Mouse (Mus musculus): ENCODE measurements around the gene Pex5l.

The Pex5l gene

DNA sequence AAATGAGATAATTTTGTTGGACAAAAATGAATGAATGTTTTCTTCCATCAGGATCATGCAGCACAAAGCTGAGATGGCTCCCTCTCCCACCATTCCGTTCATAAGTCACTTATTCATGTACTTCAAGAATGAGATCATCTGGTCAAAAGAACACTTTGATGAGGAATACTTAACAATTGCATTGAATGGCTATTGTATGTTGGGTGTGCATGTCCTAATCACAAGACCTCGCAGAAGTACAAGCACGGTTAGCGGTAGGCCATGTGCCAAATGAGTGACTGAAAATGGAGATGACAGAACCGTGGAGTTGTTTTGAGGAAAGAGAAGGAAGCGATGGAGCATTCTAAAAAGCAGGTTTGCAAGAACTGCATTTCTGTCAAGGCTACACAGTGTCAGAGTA is 72.3 kb downstream of the Pex5l start:
- ATAC-seq (ENCODE audit: insufficient number of reproducible peaks, low FRiP score, low TSS enrichment): no peak

DNA sequence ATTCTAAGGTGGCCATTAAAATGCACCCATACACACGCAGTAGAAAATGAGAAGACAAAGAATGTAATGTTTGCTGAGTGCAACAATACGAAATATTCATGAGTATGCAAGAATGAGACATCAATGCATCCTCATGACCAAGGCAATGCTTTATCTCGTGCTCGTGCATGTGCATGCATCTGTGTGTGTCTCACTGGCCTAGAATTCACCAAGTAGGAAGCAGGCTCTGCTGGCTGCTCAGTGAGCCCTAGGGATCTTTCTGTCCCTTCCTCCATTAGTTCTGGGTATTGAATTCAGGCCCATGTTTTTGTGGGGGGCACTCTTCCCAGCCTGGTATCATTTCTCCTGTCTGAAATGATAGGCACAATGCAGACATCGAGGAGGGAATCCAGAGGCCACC is 74.9 kb downstream of the Pex5l start:
- ATAC-seq (ENCODE audit: insufficient number of reproducible peaks, low FRiP score, low TSS enrichment): no peak

DNA sequence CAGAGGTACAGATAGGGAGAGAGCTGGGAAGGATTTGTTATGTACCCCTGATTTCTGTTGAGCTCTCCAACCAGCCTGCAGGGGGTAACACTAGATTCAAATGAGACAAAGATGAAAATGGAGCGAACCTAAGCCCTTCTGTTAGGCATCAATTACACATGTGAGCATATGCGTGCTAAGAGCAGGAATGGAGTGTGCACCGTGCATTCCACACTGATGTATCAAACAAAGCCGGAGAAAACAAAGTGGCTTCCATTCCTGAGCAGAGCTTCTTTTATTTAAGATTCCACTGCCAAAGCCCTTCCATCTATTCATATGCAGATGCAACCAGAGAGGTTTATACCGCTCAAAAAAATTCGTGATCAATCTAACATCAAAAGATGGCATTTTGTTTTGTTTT is 79.5 kb downstream of the Pex5l start:
- no peak for ATAC-seq (ENCODE audit: insufficient number of reproducible peaks, low FRiP score, low TSS enrichment)

DNA sequence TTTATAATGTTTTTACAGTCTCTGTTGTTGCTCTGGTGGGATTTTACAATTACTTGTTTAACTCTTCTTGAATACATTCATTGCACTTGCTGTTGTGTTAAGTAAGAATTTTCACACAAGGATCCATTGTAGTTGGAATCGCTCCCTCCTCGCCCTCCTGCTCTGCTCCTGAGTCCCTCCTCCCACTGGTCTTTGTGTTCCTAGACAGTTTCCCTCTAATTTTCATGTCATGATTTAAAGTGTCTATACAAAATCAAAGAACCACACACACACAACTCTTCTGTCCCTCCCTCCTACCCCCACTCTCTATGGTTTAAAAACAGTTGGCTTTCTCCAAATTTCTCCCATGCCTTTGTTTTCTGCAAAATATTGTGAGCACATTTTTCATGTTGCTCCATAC is 81.6 kb downstream of the Pex5l start:
- no peak for ATAC-seq (ENCODE audit: insufficient number of reproducible peaks, low FRiP score, low TSS enrichment)

DNA sequence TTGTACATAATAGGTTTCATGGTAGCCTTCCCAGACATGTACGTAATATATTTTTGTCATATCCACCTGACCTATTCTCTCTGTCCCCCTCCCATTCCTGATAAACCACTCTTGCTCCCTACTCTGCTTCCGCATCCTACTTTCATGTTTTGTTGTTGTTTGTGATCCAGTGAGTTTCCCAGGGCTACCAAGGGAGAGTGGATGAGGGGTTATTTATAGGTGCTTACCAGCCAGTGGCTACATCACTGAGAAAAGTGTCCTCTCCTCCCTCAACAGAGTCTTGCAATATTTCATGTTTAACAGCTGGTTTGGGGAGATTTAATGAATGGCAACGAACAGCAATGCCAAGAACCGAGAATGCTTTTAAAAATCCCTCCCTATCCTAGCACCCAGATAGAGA is 82.0 kb downstream of the Pex5l start:
- ATAC-seq (ENCODE audit: insufficient number of reproducible peaks, low FRiP score, low TSS enrichment): no peak

DNA sequence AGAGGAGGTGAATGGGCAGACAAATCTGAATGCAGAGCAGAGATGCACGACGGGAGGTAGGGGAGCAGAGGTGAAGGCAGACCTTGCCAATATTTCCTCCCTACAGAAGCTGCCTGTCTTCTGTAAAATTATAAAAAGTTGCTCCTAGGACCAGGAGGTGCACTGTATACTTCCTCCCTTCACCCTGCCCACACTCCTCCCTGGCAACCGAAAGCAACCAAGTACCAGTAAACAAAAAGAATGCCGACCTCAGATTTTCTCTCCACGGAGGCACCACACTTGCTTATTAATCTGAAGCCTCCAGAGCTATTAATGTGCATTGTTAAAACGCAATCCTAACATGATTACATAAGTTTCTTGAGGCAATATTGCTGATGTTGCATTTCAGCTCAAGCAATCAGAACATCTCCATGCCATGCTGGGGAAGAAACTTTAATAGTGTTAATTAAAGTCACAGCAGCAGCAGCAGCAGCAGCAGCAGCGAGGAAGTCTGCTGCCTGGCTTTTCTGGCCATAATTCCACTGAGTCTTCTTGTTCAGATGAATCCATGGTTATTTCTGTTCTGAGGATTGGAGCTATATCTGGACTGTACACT is 82.6 kb downstream of the Pex5l start:
- no peak for ATAC-seq (ENCODE audit: insufficient number of reproducible peaks, low FRiP score, low TSS enrichment)

DNA sequence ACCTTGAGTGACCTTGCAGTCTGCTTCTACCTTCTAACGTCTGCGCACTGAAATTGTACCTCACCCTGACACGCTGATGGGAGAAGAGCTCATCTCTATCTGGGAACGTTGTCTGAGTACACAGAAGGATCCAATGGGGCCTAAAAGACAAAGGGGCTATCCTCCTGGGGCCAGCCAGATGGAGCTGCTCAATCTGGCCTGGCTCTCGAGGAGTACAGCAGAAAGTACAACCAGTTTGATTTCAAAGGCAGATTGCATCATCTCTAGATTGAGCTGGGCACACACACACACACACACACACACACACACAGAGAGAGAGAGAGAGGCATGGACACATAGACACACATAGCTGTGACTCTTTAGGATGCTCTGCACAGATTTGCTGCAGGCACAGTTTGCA is 94.7 kb downstream of the Pex5l start:
- ATAC-seq (ENCODE audit: insufficient number of reproducible peaks, low FRiP score, low TSS enrichment): no peak

DNA sequence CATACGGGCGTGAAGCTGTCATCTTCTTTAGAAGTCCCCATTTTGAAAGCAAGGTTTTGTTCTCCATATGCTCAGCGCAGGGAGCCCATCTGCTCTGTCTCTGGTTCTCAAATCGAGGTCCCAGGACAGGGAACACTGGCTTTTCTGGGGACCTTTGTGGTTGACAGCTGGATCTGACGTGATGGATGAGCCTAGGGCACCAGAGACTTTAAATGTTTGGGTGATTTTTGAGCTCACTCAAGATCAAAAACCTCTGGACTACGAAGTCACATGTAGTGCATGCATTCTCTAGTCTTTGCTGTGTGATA is 98.3 kb downstream of the Pex5l start:
- no peak for ATAC-seq (ENCODE audit: insufficient number of reproducible peaks, low FRiP score, low TSS enrichment)

DNA sequence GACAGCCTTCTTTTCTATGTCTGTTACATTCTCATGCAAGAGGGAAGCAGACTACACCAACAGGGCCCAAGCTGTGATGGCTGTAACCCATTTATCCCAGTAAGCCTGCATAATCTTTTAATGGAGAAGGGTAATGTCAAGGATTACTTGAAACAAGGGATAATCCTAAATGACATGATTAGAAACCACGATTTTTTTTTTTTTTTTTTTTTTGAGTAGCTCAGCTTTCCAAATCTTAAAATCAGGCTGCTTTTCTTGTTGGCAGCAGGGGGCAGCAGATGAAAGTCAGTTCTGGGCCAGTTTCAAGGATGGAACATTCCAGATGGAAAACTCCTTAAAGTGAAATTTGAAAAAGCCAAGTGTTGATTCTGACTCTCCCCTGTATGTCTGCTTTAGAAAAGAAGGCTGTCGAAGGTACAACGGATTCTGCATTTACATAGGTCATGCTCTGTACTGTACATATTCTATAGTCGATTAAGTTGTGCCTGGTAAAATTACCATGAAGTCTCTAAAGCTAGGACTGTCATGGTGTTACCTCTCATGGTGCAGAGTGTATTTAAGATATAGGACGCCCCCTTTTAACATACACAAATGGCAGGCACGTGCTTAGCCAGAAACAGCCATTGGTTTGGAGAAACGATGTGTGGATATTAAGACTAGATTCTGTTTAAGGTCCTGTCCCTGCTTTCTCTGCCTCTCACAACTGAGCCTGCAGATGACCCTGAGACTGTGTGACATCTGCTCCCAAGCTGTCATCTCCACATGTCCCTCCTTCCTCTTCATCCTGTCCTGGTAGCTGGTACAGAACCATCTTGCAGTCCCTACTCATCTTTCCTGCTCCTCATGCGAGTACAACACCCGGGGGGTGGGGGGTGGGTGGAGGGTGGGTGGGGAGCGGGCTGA is 98.9 kb downstream of the Pex5l start:
- ATAC-seq (ENCODE audit: insufficient number of reproducible peaks, low FRiP score, low TSS enrichment): no peak

DNA sequence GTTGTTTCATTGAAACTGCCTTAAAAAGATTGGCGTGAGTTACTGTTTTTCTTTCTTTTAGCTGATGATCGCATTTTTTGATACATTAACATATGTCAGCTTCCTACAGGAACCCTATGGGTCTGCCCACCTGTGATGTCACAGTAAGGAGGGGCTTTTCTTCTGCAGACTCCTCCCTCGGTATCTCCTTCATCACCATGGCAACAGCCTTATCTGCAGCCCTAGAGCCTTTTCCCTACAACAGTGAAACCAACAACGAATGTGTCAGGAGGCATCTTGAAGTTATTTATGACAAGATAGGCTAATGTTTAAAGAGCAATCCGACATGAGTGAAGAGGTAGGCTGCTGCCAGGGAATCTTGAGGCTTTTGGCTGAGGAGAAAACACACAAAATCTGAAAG is 118.5 kb downstream of the Pex5l start:
- ATAC-seq (ENCODE audit: insufficient number of reproducible peaks, low FRiP score, low TSS enrichment): no peak

DNA sequence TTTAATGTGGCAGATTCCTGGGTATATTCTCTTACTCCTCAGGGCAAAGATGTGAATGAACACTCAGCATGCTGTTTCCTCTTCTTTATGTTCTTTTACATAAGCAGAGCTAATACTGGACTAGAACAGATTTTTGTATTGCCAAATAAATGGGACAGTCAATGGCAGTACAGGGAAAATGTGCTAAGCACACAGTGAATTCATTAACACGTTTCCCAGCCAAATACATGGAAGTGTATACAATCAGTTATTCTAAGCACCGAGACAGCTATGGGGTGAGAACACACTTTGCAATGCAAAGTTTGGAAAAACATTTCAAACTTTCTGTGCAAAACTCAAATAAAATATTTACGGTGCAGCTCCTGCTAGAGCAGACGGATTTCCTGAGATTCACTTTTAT is 139.1 kb downstream of the Pex5l start:
- no peak for ATAC-seq (ENCODE audit: insufficient number of reproducible peaks, low FRiP score, low TSS enrichment)

DNA sequence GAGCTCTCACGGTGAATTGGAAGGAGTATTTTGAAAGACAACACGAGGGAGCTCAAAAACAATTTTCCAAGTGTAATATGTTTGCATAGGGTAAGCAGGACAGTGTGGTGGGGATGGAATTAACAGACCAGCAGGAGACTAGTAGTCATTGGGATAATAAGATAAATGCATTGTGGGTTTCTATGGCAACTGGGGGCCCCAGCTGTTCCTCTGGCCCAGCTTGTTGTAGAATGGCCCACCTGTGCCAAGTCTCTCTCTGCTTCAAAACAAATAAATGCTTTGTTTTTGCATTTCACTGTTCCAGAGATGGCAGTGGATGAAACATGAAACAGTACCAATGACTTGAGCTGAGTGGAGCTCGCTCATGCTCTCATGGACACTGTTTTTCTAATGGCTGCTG is 141.3 kb downstream of the Pex5l start:
- no peak for ATAC-seq (ENCODE audit: insufficient number of reproducible peaks, low FRiP score, low TSS enrichment)

DNA sequence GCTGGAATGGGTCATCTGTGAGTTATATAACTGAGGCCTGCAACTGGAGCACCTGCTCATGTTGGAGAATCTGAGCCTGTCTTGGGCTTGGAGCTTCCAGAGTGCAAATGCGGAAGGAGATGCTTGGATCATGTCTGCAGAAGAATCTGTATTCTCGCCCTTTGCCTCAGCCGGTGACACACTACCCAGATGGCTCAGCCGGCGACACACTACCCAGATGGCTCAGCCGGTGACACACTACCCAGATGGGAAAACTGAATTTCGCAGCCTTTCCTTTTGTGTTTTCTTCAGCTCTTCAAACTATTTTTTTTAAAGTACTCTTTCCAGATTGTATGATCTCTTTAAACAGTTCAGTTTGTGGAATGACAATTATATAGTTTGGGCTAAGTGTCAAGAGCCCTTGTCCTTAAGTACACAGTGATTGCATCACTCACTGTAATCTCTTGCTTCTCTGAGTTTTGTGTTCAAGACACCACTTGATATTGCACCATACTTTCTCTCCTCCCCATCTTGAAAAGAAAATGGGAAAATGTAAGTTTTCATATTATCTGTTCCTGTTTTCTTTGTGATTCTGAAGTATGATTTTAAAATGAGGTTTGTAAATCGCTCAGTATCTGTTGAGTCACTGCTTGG is 142.5 kb downstream of the Pex5l start:
- no peak for ATAC-seq (ENCODE audit: insufficient number of reproducible peaks, low FRiP score, low TSS enrichment)

DNA sequence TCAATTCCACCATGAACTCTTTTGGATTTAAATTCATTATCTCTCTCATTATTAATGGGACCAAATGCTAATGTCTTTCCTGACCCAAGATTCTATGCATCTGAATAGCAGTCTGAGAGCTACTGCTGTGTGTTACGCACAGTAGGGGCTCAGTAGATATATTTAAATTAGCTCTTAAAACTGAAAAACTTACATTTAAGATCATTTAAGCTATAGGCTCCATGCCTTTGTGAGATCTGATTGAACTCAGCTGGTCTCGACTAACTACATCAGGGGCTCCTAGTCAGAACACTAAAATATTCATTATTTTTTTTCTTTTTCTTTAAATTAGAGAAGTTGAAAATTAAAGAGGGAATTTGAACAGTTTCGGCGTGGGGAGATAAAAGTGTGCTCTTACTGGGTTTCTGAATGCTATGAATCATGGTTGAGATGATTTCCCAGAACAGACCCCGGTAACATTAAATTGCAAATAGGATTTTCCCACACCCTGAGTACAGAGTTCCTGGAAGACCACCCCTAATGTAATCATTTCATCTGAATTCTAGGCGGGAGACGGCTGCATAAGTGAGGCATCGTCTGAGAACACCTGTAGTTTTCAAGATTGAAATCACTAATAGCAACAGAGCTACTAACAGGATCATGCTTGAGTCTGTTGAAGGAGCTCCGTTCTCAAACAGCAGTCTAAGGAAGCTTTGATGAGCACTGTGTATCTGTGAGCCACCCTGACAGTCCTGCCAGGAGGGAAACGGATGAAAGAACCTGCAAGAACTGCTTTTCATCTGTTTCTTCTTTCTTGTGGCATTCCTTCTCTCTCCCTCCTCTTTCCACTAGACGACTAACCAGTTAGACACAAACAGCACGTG is 151.1 kb downstream of the Pex5l start:
- no peak for ATAC-seq (ENCODE audit: insufficient number of reproducible peaks, low FRiP score, low TSS enrichment)

DNA sequence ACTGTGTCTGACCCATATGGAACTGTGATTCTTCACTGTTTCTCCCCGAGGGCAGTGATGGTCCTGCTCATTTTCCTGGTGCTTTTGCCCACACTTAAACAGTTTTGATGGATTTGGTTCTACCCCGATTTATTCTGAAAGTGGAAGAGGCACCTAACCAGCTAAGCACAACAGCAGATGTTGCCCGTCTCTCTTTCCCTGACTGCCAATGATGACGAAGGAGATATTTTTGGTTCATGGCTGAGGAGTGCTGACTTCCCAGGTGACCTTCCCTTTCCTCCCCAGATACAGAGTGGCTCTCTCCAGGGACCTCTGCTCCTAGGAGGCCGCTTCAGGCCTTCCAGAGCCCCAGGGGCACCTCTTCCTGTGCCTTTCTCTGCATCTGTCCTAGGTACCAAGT is 155.2 kb downstream of the Pex5l start:
- no peak for ATAC-seq (ENCODE audit: insufficient number of reproducible peaks, low FRiP score, low TSS enrichment)

DNA sequence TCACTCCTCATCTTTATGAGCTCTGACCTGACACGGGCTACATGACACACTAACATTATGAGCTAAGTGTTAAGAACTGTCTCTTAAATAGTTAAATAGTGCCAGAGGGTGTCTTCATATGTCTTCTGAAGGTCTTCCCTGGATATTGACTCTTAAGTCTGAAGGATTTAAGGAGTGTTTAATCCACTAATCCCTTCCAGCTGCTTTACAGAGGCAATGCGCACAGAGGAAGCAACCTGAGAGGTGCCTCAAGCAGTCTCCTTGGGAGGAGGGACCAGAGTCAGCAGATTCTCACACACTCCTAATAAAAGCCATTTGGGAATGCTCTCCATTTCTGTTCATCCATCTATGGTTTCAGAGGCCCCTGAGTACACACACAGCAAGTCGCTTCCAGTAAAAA is 157.9 kb downstream of the Pex5l start:
- no peak for ATAC-seq (ENCODE audit: insufficient number of reproducible peaks, low FRiP score, low TSS enrichment)

DNA sequence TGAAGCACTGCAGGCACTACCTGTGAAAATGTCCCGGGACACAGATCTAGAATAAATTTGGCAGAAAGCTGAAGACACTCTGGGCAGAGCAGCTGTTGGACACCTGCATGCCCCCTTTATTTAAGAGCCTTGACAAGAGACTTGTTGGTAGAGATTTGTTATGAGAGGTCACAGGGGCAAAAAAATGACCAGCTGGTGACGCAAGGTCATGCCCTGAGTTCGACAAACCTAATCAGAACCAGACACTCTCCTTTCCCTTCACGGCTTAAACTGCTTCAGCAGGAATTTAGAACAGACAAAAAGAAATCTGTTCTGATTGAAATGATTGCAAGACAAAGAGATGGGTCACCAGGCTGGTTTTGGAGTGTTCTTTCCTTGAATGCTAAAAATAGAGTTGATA is 163.1 kb downstream of the Pex5l start:
- ATAC-seq (ENCODE audit: insufficient number of reproducible peaks, low FRiP score, low TSS enrichment): no peak

DNA sequence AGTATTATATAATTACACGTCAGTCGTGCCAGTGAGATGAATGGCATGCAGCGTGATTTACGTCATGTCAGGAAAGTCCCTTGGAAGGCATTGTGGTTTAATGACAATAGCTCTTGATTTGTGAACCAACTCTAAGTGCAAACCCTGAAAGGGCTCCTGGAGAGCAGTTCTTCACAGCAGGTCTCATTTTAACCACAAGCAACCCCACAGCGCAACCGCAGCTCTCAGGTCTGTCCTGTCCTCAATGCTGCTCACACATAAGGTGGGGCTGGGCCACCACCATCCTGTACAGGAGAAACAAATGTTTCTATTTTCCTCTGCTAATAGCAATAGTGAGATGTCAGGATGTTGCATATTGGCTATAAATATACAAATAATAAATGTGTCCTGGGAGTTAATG is 163.8 kb downstream of the Pex5l start:
- no peak for ATAC-seq (ENCODE audit: insufficient number of reproducible peaks, low FRiP score, low TSS enrichment)

DNA sequence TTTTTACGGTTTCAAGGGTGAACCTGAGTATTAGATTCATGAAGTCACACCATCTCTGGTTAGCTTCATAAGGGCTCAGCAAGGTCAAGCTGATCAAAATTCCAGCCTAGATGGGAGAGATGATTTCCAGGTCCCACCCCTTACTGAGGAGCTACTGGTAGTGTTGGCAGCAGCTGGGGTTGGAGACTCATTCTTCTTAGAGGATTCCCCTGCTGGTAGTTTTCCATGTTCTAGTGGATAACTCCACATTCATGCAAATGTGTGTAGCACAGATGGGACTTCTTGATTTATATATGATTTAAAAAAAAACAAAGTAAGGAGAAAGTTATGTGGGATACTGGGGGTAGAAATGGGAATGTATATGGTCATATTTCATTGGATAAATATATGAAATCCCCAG is 172.8 kb downstream of the Pex5l start:
- no peak for ATAC-seq (ENCODE audit: insufficient number of reproducible peaks, low FRiP score, low TSS enrichment)

DNA sequence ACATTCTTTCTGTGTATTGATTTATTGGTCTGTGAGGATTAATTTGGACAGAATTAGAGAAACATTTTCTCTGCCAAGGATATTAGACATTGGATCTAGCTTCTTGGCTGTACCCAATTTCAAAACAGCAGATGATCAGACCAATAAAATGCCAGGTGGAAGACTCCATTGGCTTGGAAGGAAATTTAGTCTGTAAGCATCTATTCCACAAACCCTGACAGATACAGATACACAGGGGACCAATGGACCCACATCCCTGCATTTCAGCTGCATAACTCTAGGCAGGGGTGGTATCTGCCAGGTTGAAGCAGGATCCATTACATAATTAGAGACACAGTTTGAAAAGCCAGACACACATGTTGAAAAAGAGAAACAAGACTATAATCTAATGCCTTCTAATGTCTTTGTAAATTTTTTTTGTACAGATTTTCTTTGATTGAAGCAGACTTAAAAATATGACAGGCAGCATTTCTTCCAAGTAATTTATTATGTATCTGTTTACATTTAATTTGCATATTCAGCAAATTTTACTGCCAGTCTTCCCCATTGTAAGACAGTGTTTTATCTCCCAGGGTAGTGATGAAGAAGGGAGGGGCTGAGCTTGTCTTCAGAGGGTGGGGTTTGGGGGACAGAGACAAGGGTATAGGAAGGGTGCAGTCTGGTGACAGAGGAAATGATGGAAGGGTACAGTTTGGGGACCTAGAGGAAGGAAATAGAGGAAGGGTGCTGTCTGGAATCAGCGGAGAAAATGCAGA is 174.2 kb downstream of the Pex5l start:
- ATAC-seq (ENCODE audit: insufficient number of reproducible peaks, low FRiP score, low TSS enrichment): no peak
